Mouse (Mus musculus) hindbrain, embryonic 15.5 days (tissue): ENCODE measurements around the gene Gm49661. TPM values are rescaled to one million over a fixed set of nuclear protein-coding genes. Genes with fewer than 3 reads are reported as not detected.

Experiments
- ATAC-seq: fragments of 200-750 bp; cut with Nextera tagmentation; 2 replicates; pipeline ENCODE4 v1.8.0; 2017; ENCODE audit warnings: low read depth, moderate number of reproducible peaks, moderate TSS enrichment; ENCODE audit not compliant: low FRiP score
- H3K27ac ChIP-seq: fragments of 300-500 bp; sonication (generic); replicated peaks from 2 replicates; pipeline ENCODE4 v1.5.1; 2015; ENCODE audit warnings: mild to moderate bottlenecking, inconsistent platforms
- H3K27me3 ChIP-seq: fragments of 300-500 bp; sonication (generic); 2 replicates; pipeline ENCODE4 v1.6.1; 2015; ENCODE audit warnings: control low read depth, inconsistent platforms
- H3K36me3 ChIP-seq: fragments of 300-500 bp; sonication (generic); 2 replicates; pipeline ENCODE4 v1.6.1; 2015; ENCODE audit warnings: control low read depth, inconsistent platforms
- H3K4me1 ChIP-seq: fragments of 300-500 bp; sonication (generic); replicated peaks from 2 replicates; pipeline ENCODE4 v1.6.1; 2015; ENCODE audit warnings: control low read depth, inconsistent platforms
- H3K4me2 ChIP-seq: fragments of 300-500 bp; sonication (generic); 2 replicates; pipeline ENCODE4 v1.6.1; 2015; ENCODE audit warnings: moderate library complexity, mild to moderate bottlenecking, inconsistent platforms
- H3K4me3 ChIP-seq: fragments of 300-500 bp; sonication (generic); 2 replicates; pipeline ENCODE4 v1.5.1; 2015; ENCODE audit warnings: mild to moderate bottlenecking, inconsistent platforms
- H3K9ac ChIP-seq: fragments of 300-500 bp; sonication (generic); 2 replicates; pipeline ENCODE4 v1.6.1; 2015; ENCODE audit warnings: inconsistent platforms
- H3K9me3 ChIP-seq: fragments of 300-500 bp; sonication (generic); 2 replicates; pipeline ENCODE4 v1.6.1; 2016; ENCODE audit warnings: control low read depth, inconsistent platforms
- WGBS: fragments of 180-500 bp; shearing (Covaris S2); methylation state at CpG from one replicate; pipeline ENCODE4 v1.1.7; 2015; 5-methylcytosine and 5-hydroxymethylcytosine counted together
- polyA plus RNA-seq: library from polyadenylated mRNA; unstranded; fragments of >200 nt; fragmentation: Nextera tagmentation; extraction: Ambion mirVana; gene quantifications from 2 replicates; pipeline ENCODE4 v1.2.1, GENCODE M21; 2015

Gm49661 gene
- polyA plus RNA-seq, 1 experiment from 2014 or later: not detected

- H3K27me3 ChIP-seq: no peaks in the 10 kb centered on the region
- H3K36me3 ChIP-seq: no peaks in the 10 kb centered on the region
- H3K4me3 ChIP-seq: no peak overlapping the region
- no peak for ATAC-seq
- 77% methylated on average over 15 of the region's 15 CpGs for WGBS
- no peak overlapping the region for H3K27ac ChIP-seq
- no peaks in the 10 kb centered on the region for H3K9me3 ChIP-seq
- peaks cover 71% of the 10 kb centered on the region for H3K4me1 ChIP-seq
- no peak overlapping the region for H3K4me2 ChIP-seq
- no peak overlapping the region for H3K9ac ChIP-seq
Observed at GRCm38 (mm10) chr8:84981644-84982498, 12.6 kb upstream of the Gm49661 start.

- Histone ChIP-seq H3K27ac (peak overlapping the region; percentile 47), H3K4me2 (peak overlapping the region; percentile 82), H3K27me3 (no peaks in the 10 kb centered on the region), H3K4me1 (peaks cover 74% of the 10 kb centered on the region), H3K9me3 (no peaks in the 10 kb centered on the region), H3K36me3 (no peaks in the 10 kb centered on the region), H3K9ac (no peak overlapping the region), H3K4me3 (no peak overlapping the region)
- WGBS: 24% methylated on average over 11 of the region's 11 CpGs
- no peak for ATAC-seq
Observed at GRCm38 (mm10) chr8:84980622-84981358, 11.6 kb upstream of the Gm49661 start.

DNA sequence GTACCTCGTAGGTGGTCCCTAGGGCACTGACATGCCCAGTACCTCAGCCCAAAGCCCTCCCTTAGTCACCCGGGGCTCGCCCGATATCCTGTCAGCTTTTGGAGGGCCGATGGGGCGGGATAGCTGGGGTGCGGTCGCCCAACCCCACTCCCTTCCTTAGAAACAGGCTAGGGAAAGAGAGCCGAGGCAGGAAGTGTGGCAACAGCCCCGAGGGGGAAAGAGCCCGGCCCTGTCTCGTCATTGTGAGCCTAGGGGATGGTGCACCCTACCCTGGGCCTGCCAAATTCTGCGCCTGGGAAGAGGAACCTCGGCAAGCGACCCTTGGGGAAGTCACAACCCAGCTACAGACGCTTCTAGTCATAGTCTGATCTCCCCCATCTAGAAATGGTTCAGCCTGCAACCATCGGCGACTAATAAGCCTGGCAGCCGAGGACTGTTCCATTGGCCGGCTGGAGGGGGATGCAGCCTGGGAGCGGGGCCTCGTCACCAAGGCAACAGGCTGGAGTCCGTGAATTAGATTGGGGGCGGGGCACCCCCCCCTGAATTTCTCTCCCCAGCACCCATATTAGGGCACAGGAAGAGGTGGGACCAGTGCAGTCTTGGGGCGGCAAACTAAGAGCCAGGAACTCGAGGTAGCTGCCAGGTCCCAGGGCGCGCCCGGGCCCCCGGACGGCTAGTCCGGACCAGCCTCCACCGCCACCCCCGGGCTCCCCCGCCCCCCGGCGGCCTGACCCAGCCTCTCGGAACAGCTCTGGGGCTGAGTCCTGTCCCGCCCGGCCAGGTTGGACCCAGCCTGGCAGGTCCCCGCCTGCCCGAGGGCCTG lies 10.6 kb upstream of the Gm49661 start:
- Histone ChIP-seq H3K4me3 (peak overlapping the region; percentile 44), H3K36me3 (peaks cover 6% of the 10 kb centered on the region; the same call in 1 of the 2 replicates), H3K9me3 (no peaks in the 10 kb centered on the region), H3K4me1 (peaks cover 74% of the 10 kb centered on the region), H3K9ac (0 out of 2 replicates have a peak overlapping the region, but pooled peaks have one; percentile 11), H3K27ac (peak overlapping the region; percentile 47), H3K27me3 (no peaks in the 10 kb centered on the region), H3K4me2 (peak overlapping the region; percentile 82)
- peak; percentile 16; the same call in 1 of the 2 replicates for ATAC-seq
- WGBS: 3% methylated on average over 32 of the region's 42 CpGs

- peak within 1 kb of the TSS; percentile 82 for H3K4me2 ChIP-seq
- ATAC-seq: peak; percentile 58
- WGBS: under 1% methylated on average over 63 of the region's 63 CpGs
- peaks cover 13% of the 10 kb centered on the region for H3K36me3 ChIP-seq
- peak within 1 kb of the TSS; percentile 44 for H3K4me3 ChIP-seq
- H3K4me1 ChIP-seq: peaks cover 74% of the 10 kb centered on the region
- H3K27ac ChIP-seq: peak within 1 kb of the TSS; percentile 47
- no peaks in the 10 kb centered on the region for H3K9me3 ChIP-seq
- H3K9ac ChIP-seq: peak within 1 kb of the TSS; percentile 45
- H3K27me3 ChIP-seq: no peaks in the 10 kb centered on the region
Observed at GRCm38 (mm10) chr8:84978248-84978940, 9.2 kb upstream of the Gm49661 start, which contains the start of gene Junb. Gene Junb, minus strand, starts transcription at chr8:84978718.

GRCm38 (mm10) chr8:84977435-84978247 lies 8.4 kb upstream of the Gm49661 start:
- Histone ChIP-seq H3K27me3 (no peaks in the 10 kb centered on the region), H3K4me3 (peak overlapping the region; percentile 44), H3K9me3 (no peaks in the 10 kb centered on the region), H3K4me2 (peak overlapping the region; percentile 82), H3K4me1 (peaks cover 74% of the 10 kb centered on the region), H3K27ac (no peak overlapping the region), H3K36me3 (peaks cover 19% of the 10 kb centered on the region), H3K9ac (peak overlapping the region; percentile 45)
- ATAC-seq: no peak
- WGBS: 1% methylated on average over 69 of the region's 70 CpGs

- no peak for ATAC-seq
- 1% methylated on average over 24 of the region's 25 CpGs for WGBS
- H3K4me1 ChIP-seq: peaks cover 73% of the 10 kb centered on the region
- H3K4me2 ChIP-seq: peak overlapping the region; percentile 82
- no peaks in the 10 kb centered on the region for H3K27me3 ChIP-seq
- H3K27ac ChIP-seq: peak overlapping the region; percentile 56
- H3K36me3 ChIP-seq: peaks cover 26% of the 10 kb centered on the region
- H3K9ac ChIP-seq: peak overlapping the region; percentile 45
- H3K9me3 ChIP-seq: no peaks in the 10 kb centered on the region
- peak overlapping the region; percentile 44 for H3K4me3 ChIP-seq
Observed at GRCm38 (mm10) chr8:84976763-84977434, 7.7 kb upstream of the Gm49661 start.

DNA sequence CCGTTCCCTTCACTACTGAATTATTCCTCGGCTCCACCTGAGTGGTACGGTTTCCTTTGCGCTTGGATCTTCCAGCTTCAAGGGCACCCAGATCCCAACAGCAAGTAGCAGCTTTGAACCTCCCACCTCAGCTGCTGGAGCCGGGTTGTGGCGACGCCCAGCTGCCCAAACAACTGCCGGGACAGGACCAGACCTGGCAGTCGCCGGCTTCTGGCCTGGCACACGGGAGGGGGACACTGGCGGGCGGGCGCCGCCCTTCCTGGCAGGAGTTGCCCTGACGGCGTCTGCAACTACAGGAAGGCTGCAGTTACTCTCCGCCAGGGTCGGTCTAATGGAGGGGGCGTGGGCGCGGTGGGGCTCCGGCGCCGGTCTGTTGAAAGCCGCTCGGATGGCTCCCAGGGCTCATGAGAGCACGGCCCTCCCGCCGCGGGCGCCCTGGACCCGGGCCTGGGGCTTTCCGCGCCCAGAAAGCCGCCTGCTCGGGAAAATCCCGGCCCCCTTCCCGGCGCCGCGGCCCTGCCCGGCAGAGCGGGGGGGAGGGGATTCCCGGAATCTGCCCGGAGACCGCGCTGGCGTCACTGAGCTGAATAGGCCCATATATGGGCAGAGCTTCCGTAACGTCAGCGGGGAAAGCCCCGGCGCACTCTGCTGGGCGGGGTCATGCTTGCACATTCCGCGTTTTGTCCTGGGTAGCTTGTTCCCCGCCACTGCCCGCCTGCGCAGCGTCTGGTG lies 7.0 kb upstream of the Gm49661 start:
- peak; percentile 75 for ATAC-seq
- peak overlapping the region; percentile 44 for H3K4me3 ChIP-seq
- H3K27me3 ChIP-seq: no peaks in the 10 kb centered on the region
- H3K36me3 ChIP-seq: peaks cover 33% of the 10 kb centered on the region
- peaks cover 72% of the 10 kb centered on the region for H3K4me1 ChIP-seq
- H3K4me2 ChIP-seq: peak overlapping the region; percentile 82
- H3K9me3 ChIP-seq: no peaks in the 10 kb centered on the region
- peak overlapping the region; percentile 45 for H3K9ac ChIP-seq
- 1% methylated on average over 61 of the region's 61 CpGs for WGBS
- H3K27ac ChIP-seq: peak overlapping the region; percentile 56

GRCm38 (mm10) chr8:84975434-84975833 lies 6.2 kb upstream of the Gm49661 start:
- Histone ChIP-seq H3K27me3 (no peaks in the 10 kb centered on the region), H3K4me2 (peak overlapping the region; percentile 82), H3K9ac (no peak overlapping the region), H3K9me3 (no peaks in the 10 kb centered on the region), H3K36me3 (peaks cover 34% of the 10 kb centered on the region), H3K4me1 (peaks cover 72% of the 10 kb centered on the region), H3K27ac (no peak overlapping the region), H3K4me3 (peak overlapping the region; percentile 44; the same call in 1 of the 2 replicates)
- WGBS: 37% methylated on average over 7 of the region's 7 CpGs
- no peak for ATAC-seq

DNA sequence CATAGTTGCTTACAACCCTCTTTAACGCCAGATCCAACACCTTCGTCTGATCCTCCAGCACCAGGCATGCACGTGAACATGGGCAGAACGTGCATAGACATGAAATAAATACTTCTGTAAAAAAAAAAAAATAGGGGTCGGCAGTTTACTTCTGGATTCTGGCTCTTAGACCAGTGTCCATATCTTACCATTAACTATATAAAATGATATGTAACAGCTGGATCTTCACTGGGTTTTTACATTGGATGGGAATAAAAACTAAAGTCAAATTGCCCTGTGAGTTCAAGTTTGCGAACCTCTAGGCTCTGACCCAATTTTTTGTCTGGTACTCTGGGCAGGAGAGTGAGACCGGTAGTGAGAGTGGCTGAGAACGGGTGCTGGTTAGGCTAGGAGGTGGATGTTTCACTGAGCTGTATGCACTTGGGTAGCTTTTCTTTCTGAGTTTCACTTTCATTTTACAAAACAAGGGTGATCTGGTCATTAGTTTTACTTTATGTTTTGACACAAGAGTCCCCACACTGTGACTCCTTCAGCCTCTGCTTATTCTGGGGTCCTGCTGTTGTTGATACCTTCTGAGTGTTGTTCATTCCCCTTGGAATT lies 5.4 kb upstream of the Gm49661 start:
- no peak for ATAC-seq
- H3K4me2 ChIP-seq: no peak overlapping the region

More for the DNA sequence above, 5.4 kb upstream of the Gm49661 start:
- no peaks in the 10 kb centered on the region for H3K27me3 ChIP-seq
- no peak overlapping the region for H3K27ac ChIP-seq
- H3K9ac ChIP-seq: no peak overlapping the region
- H3K4me1 ChIP-seq: peaks cover 65% of the 10 kb centered on the region
- H3K36me3 ChIP-seq: peaks cover 34% of the 10 kb centered on the region
- H3K4me3 ChIP-seq: no peak overlapping the region
- no peaks in the 10 kb centered on the region for H3K9me3 ChIP-seq
- WGBS: 83% methylated on average over 8 of the region's 8 CpGs
